14 mouse cellular contexts compared by ENCODE assay signal in the genomic region with DNA sequence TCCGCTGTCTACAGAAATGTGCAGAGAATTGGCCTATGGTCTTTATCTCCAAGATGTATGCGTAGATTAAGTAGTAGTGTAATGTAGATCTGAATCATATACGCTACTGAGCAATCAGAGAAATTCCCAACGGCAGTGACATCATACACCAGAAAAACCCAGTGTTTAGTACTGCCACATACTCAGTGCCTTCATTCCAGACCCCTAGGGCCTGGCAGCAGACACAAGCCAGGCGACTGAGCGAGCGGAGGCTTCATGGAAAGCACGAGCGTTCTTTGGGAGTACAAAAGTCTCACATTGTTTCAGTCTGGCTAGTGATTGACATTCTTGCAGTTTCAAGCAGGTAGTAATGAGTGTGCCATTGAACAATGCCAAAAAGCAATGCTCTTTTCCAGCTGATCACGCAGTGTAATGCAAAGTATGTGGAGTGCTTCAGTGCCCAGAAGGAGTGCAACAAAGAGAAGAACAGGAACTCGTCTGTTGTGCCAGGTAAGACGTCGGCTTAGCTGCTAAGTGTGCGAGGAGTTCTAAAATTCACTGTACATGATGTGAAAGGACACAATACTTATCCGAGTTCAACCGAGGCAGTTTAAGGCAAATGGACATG.
"Had no signal": no experiment of that assay in that cellular context is flagged by ENCODE, and none has a peak within 500 bp of the region (broad histone marks: within the 10 kb centered on the region; RNA-seq: fewer than 3 reads in every experiment).

No protein-coding gene starts in this region.

- H3K4me3 ChIP-seq: kidney, embryonic 15.5 days; left cerebral cortex, adult 2 months; limb, embryonic 10.5 days; liver, embryonic 15.5 days; megakaryocyte, embryonic 14.5 days; midbrain, embryonic 15.5 days; neural tube, embryonic 12.5 days had no signal

- H3K4me2 ChIP-seq: kidney, embryonic 15.5 days; liver, embryonic 11.5 days; liver, embryonic 15.5 days; lung, embryonic 14.5 days; midbrain, embryonic 11.5 days; midbrain, embryonic 15.5 days; neural tube, embryonic 12.5 days had no signal

- DNase-seq: kidney, postnatal 14 days; lung, embryonic 14.5 days; thymus, postnatal 4 days had no signal

- H3K27ac ChIP-seq: kidney, embryonic 15.5 days; left cerebral cortex, adult 2 months; limb, embryonic 10.5 days; liver, embryonic 15.5 days; macrophage; midbrain, embryonic 15.5 days; neural tube, embryonic 12.5 days; stomach, postnatal 0 days had no signal

- ATAC-seq: midbrain, embryonic 15.5 days had no signal

- H3K36me3 ChIP-seq: liver, embryonic 15.5 days; neural tube, embryonic 12.5 days had no signal

- H3K9me3 ChIP-seq: kidney, embryonic 15.5 days; limb, embryonic 10.5 days; liver, embryonic 15.5 days; megakaryocyte, embryonic 14.5 days; midbrain, embryonic 15.5 days; neural tube, embryonic 12.5 days had no signal

- H3K9ac ChIP-seq: kidney, embryonic 15.5 days; liver, embryonic 15.5 days; lung, embryonic 14.5 days; midbrain, embryonic 15.5 days; neural tube, embryonic 12.5 days had no signal

- H3K4me1 ChIP-seq: kidney, embryonic 15.5 days; limb, embryonic 10.5 days; liver, embryonic 15.5 days; megakaryocyte, embryonic 14.5 days; midbrain, embryonic 15.5 days; neural tube, embryonic 12.5 days had no signal

- H3K27me3 ChIP-seq: kidney, embryonic 15.5 days; liver, embryonic 15.5 days; megakaryocyte, embryonic 14.5 days; midbrain, embryonic 15.5 days; neural tube, embryonic 12.5 days had no signal
